Mouse (Mus musculus) neural tube, embryonic 12.5 days (tissue): ENCODE data around the gene Wdr63. TPM values are rescaled to one million over a fixed set of nuclear protein-coding genes. Genes with fewer than 3 reads are reported as not detected.
A peak's percentile ranks its signal among the peaks of the same experiment; 100 is the strongest.

Source experiments
- ATAC-seq: fragments of 200-750 bp; cut with Nextera tagmentation; 2 replicates; pipeline ENCODE4 v1.8.0; 2017; ENCODE audit warnings: low read depth, mild to moderate bottlenecking, moderate TSS enrichment, moderate library complexity; ENCODE audit not compliant: low FRiP score
- H3K27ac ChIP-seq: fragments of 300-500 bp; sonication (generic); 2 replicates; pipeline ENCODE4 v1.5.1; 2016
- H3K27me3 ChIP-seq: fragments of 300-500 bp; sonication (generic); replicated peaks from 2 replicates; pipeline ENCODE4 v1.6.1; 2016; ENCODE audit warnings: mild to moderate bottlenecking
- H3K36me3 ChIP-seq: fragments of 300-500 bp; sonication (generic); 2 replicates; pipeline ENCODE4 v1.6.1; 2016; ENCODE audit warnings: mild to moderate bottlenecking
- H3K4me1 ChIP-seq: fragments of 300-500 bp; sonication (generic); 2 replicates; pipeline ENCODE4 v1.6.1; 2016
- H3K4me2 ChIP-seq: fragments of 300-500 bp; sonication (generic); replicated peaks from 2 replicates; pipeline ENCODE4 v1.6.1; 2016; ENCODE audit warnings: mild to moderate bottlenecking
- H3K4me3 ChIP-seq: fragments of 300-500 bp; sonication (generic); 2 replicates; pipeline ENCODE4 v1.5.1; 2016
- H3K9ac ChIP-seq: fragments of 300-500 bp; sonication (generic); 2 replicates; pipeline ENCODE4 v1.6.1; 2016; ENCODE audit warnings: mild to moderate bottlenecking
- H3K9me3 ChIP-seq: fragments of 300-500 bp; sonication (generic); 2 replicates; pipeline ENCODE4 v1.6.1; 2016; ENCODE audit warnings: mild to moderate bottlenecking
- WGBS: fragments of 180-500 bp; shearing (Covaris S2); methylation state at CpG from one replicate; pipeline ENCODE4 v1.1.7; 2016; 5-methylcytosine and 5-hydroxymethylcytosine counted together
- polyA plus RNA-seq: library from polyadenylated mRNA; unstranded; fragments of >200 nt; fragmentation: Nextera tagmentation; extraction: Ambion mirVana; gene quantifications from 2 replicates; pipeline ENCODE4 v1.2.1, GENCODE M21; 2016

The Wdr63 gene
- polyA plus RNA-seq, 1 experiment from 2014 or later: 0.24 TPM

DNA sequence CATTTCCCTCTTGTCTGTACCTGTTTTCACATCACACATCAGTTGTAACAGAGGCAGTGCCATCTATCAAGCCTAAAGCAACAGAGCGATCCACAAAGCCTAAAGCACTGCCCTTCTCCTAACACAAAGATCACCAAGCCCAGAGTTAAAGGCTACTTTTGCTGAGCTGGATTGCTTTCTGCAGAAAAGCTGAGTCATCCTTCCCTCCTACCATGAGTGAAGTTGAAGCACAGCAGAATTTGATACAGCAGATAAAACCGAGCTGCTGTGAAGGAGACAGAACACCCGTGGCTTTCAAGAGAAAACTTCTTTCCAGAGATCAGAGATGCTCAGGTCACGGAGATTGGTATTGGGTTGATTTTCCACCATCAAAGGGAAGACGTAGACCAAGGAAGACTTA, 38.2 kb upstream of the Wdr63 start:
- no peak overlapping the region for H3K4me2 ChIP-seq
- WGBS: 80% methylated on average over 5 of the region's 5 CpGs
- H3K27ac ChIP-seq: no peak overlapping the region
- no peaks in the 10 kb centered on the region for H3K36me3 ChIP-seq
- peaks cover 13% of the 10 kb centered on the region for H3K4me1 ChIP-seq
- H3K4me3 ChIP-seq: no peak overlapping the region
- no peak overlapping the region for H3K9ac ChIP-seq
- H3K9me3 ChIP-seq: no peaks in the 10 kb centered on the region; the same call in 1 of the 2 replicates
- peaks cover 22% of the 10 kb centered on the region for H3K27me3 ChIP-seq
- ATAC-seq: no peak

DNA sequence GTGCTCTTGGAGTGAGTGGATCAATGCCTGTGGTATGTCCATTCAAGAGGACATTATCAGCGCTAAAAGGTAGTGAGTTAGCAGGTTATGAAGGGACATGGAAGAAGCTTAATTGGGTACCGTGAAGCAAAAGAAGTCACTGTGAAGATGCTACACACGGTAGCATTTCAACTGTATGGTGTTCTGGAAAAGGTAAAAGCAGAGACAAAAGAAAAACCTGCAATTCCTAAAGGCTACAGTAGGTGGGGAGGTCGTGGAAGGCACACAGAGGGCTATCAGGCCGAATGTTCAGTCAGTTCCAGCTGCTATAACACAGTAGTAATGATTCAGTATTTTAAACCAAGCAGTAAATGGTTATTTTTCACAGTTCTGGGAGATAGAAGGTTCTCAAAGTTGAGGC, 37.6 kb upstream of the Wdr63 start:
- Histone ChIP-seq H3K36me3 (no peaks in the 10 kb centered on the region), H3K27ac (no peak overlapping the region), H3K4me1 (peaks cover 10% of the 10 kb centered on the region), H3K9me3 (no peaks in the 10 kb centered on the region; the same call in 1 of the 2 replicates), H3K27me3 (peaks cover 16% of the 10 kb centered on the region), H3K4me3 (no peak overlapping the region), H3K9ac (no peak overlapping the region), H3K4me2 (no peak overlapping the region)
- ATAC-seq: no peak
- WGBS: 61% methylated on average over 5 of the region's 5 CpGs

DNA sequence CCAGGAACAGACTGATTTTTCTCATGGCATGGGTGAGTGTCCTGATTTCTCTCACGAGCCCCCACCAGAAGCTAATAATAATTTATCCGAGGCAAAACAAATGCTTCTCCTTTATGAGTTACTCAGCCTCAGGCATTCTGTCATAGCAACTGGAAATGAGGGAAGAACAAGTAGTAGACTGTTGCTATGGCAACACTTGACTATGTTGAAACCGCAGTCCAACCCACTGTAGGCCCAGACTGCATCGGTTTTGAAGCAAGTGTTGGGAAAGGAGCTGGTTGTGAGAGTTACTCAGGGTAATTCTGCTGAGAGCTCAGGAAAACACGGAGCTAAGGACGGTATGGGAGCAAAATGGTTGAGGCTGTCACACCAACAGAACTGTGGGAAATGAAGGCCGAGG, 34.6 kb upstream of the Wdr63 start:
- H3K9ac ChIP-seq: no peak overlapping the region
- no peak overlapping the region for H3K27ac ChIP-seq
- WGBS: 83% methylated on average over 7 of the region's 7 CpGs
- no peaks in the 10 kb centered on the region; the same call in 1 of the 2 replicates for H3K9me3 ChIP-seq
- no peak overlapping the region for H3K4me2 ChIP-seq
- no peaks in the 10 kb centered on the region for H3K27me3 ChIP-seq
- ATAC-seq: no peak
- no peaks in the 10 kb centered on the region for H3K36me3 ChIP-seq
- H3K4me3 ChIP-seq: no peak overlapping the region
- H3K4me1 ChIP-seq: no peaks in the 10 kb centered on the region

GRCm38 (mm10) chr3:146140276-146140675, 32.3 kb upstream of the Wdr63 start:
- no peak overlapping the region for H3K27ac ChIP-seq
- no peak overlapping the region for H3K4me3 ChIP-seq
- no peaks in the 10 kb centered on the region for H3K27me3 ChIP-seq
- H3K9ac ChIP-seq: no peak overlapping the region
- no peaks in the 10 kb centered on the region for H3K4me1 ChIP-seq
- H3K9me3 ChIP-seq: no peaks in the 10 kb centered on the region; the same call in 1 of the 2 replicates
- H3K4me2 ChIP-seq: no peak overlapping the region
- H3K36me3 ChIP-seq: no peaks in the 10 kb centered on the region
- no peak for ATAC-seq
- 94% methylated on average over 7 of the region's 7 CpGs for WGBS

- WGBS: 36% methylated on average over 10 of the region's 10 CpGs
- H3K4me1 ChIP-seq: no peaks in the 10 kb centered on the region
These were observed 28.5 kb upstream of the Wdr63 start for GRCm38 (mm10) chr3:146136422-146136821.

DNA sequence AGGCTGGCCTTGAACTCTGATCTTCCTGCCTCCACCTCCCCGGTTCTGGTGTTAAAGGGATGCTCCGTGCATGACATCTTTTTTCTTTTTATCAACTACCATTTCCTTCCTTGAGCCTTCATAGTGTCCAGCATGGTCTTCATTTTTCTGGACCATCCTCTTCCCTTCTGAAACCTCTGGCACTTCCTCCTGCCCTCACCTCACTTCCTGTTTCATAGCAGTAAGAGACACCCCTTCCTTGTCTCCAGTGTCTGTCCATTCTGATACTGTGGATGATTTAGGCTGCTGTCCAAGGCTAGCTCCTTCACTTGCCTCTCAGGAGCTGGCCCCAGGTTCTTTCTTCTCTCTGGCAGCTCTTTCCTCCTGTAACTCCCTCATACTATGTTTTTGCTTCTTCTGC, 27.5 kb upstream of the Wdr63 start:
- WGBS: 88% methylated on average over 2 of the region's 2 CpGs
- no peak for ATAC-seq
- H3K27me3 ChIP-seq: no peaks in the 10 kb centered on the region
- no peak overlapping the region for H3K9ac ChIP-seq
- H3K4me3 ChIP-seq: no peak overlapping the region
- no peaks in the 10 kb centered on the region for H3K36me3 ChIP-seq
- no peak overlapping the region for H3K4me2 ChIP-seq
- H3K27ac ChIP-seq: no peak overlapping the region
- H3K9me3 ChIP-seq: no peaks in the 10 kb centered on the region
- H3K4me1 ChIP-seq: no peaks in the 10 kb centered on the region

More at GRCm38 (mm10) chr3:146136422-146136821, 28.5 kb upstream of the Wdr63 start:
- no peaks in the 10 kb centered on the region for H3K36me3 ChIP-seq
- H3K27me3 ChIP-seq: no peaks in the 10 kb centered on the region
- no peak overlapping the region for H3K4me3 ChIP-seq
- no peak for ATAC-seq
- H3K9ac ChIP-seq: no peak overlapping the region
- H3K9me3 ChIP-seq: no peaks in the 10 kb centered on the region
- no peak overlapping the region for H3K4me2 ChIP-seq
- H3K27ac ChIP-seq: no peak overlapping the region

- H3K4me1 ChIP-seq: no peaks in the 10 kb centered on the region
- ATAC-seq: no peak
- no peaks in the 10 kb centered on the region for H3K27me3 ChIP-seq
- 75% methylated on average over 9 of the region's 9 CpGs for WGBS
- H3K9ac ChIP-seq: no peak overlapping the region
- H3K27ac ChIP-seq: no peak overlapping the region
- H3K4me3 ChIP-seq: no peak overlapping the region
- H3K4me2 ChIP-seq: no peak overlapping the region
- H3K36me3 ChIP-seq: no peaks in the 10 kb centered on the region
- no peaks in the 10 kb centered on the region for H3K9me3 ChIP-seq
These were observed 26.9 kb upstream of the Wdr63 start for GRCm38 (mm10) chr3:146134834-146135233.

GRCm38 (mm10) chr3:146127205-146127604, 19.3 kb upstream of the Wdr63 start:
- WGBS: 84% methylated on average over 6 of the region's 6 CpGs
- Histone ChIP-seq H3K4me3 (no peak overlapping the region), H3K27ac (no peak overlapping the region), H3K4me2 (no peak overlapping the region), H3K36me3 (no peaks in the 10 kb centered on the region), H3K9me3 (no peaks in the 10 kb centered on the region), H3K27me3 (no peaks in the 10 kb centered on the region), H3K9ac (no peak overlapping the region), H3K4me1 (peaks cover 6% of the 10 kb centered on the region; the same call in 1 of the 2 replicates)
- no peak for ATAC-seq

DNA sequence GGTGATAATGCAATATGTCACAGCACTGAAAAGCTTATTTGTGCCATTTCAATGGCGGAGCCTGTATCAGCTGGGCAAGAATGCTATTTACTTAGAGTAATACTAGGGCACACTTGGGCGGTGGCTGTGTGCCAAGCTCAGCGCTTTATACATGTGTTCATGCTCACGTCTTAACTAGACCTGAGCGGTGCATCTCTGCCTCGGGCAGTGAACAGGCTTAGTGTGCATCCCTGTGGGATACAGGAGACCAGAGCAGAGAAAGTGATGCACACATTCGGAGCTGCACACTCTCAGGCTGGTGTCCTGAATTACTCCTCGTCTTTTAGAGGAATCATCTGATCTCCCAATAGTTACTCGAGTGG, 15.5 kb upstream of the Wdr63 start:
- H3K27me3 ChIP-seq: peaks cover 5% of the 10 kb centered on the region; the same call in 1 of the 2 replicates
- H3K36me3 ChIP-seq: no peaks in the 10 kb centered on the region
- 78% methylated on average over 9 of the region's 9 CpGs for WGBS
- H3K4me1 ChIP-seq: peaks cover 14% of the 10 kb centered on the region
- no peak overlapping the region for H3K27ac ChIP-seq
- ATAC-seq: no peak
- H3K4me2 ChIP-seq: no peak overlapping the region
- H3K4me3 ChIP-seq: no peak overlapping the region
- no peaks in the 10 kb centered on the region for H3K9me3 ChIP-seq
- H3K9ac ChIP-seq: no peak overlapping the region

DNA sequence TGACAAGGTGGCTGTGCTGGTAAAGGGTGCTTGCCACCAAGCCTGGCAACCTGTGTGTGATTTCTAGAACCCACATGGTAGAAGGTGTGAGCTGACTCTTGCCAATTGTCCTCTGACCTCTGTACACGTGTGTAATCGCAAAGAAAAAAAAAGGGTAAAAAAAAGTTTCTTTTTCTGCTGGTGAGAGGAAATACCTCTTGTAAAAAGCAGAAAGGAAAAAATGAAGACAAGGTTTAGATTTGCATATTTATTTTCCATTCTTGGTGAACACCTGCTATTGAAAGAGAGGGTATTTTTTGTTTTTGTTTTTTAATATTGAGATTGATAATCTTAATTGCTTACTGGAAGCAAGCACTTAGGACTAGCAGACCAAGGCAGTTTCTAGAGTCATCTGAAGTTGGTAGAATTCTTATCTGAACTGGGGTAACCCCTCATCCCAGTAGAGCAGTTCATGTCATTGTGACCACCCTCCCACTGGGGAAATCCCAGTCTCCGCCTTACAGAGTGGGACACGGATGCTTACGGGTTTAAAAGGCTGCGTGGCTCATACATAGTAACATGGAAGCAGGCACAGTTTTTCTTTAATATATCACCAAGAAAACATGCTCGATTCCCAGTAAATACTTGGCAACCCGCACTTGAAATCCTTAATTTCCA, 15.0 kb upstream of the Wdr63 start:
- no peak overlapping the region for H3K9ac ChIP-seq
- no peak overlapping the region for H3K27ac ChIP-seq
- H3K4me1 ChIP-seq: peaks cover 14% of the 10 kb centered on the region
- H3K36me3 ChIP-seq: no peaks in the 10 kb centered on the region
- ATAC-seq: no peak
- H3K4me2 ChIP-seq: no peak overlapping the region
- H3K27me3 ChIP-seq: peaks cover 10% of the 10 kb centered on the region
- 81% methylated on average over 8 of the region's 8 CpGs for WGBS
- H3K9me3 ChIP-seq: no peaks in the 10 kb centered on the region
- H3K4me3 ChIP-seq: no peak overlapping the region

DNA sequence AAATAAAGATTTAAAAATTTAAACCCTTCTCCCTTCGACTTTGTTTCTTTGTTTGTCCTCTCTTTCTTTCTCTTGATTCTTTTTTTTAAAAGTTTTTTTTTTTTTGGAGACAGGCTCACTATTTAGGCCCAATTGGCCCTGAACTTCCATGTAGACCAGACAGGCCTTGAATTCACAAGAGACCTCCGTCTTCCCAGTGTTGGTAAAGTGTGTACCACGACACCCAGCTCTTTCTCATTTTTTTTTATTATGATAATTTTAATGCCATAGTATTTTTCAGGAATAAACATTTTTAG, 14.1 kb upstream of the Wdr63 start:
- no peaks in the 10 kb centered on the region for H3K9me3 ChIP-seq
- H3K4me2 ChIP-seq: peak overlapping the region; percentile 45; the same call in 1 of the 2 replicates
- H3K4me3 ChIP-seq: no peak overlapping the region
- peaks cover 14% of the 10 kb centered on the region for H3K4me1 ChIP-seq
- no peak overlapping the region for H3K9ac ChIP-seq
- no peaks in the 10 kb centered on the region for H3K36me3 ChIP-seq
- no peak overlapping the region for H3K27ac ChIP-seq
- 50% methylated on average over 3 of the region's 3 CpGs for WGBS
- H3K27me3 ChIP-seq: peaks cover 18% of the 10 kb centered on the region
- ATAC-seq: no peak

DNA sequence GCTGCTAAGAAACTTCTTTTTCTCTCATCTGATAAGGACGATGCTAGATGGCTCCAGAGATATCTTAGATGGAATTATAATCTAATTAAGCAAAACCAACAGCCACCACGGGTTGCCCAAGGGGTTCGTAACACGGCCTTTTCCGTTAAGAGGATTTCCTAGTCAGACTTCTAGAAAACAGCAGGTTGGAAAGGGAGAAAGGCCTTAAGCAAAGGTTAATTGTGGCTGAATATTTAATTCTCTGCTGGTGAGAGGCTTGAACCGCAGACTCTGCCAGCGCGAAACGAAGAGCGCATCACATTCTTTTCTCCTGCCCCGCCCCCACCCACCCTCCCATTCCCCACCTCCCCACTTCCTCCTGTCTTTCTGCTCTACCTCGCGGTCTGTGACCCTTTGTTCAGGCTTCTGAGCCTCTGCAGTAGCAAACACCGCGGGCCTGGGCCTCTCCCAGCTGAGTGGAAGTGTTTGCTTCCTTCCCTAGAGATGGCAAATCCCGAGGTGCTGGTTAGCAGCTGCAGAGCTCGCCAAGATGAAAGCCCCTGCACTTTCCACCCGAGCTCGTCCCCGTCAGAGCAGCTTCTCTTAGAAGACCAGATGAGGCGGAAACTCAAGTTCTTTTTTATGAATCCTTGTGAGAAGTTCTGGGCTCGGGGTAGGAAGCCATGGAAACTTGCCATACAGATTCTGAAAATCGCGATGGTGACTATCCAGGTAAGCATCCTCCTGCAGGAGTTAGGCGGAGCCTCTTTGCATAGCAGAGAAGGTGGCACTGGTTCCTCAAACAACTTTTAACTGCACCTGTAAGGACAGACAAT, 13.6 kb upstream of the Wdr63 start:
- Histone ChIP-seq H3K36me3 (no peaks in the 10 kb centered on the region), H3K4me1 (peaks cover 14% of the 10 kb centered on the region), H3K9me3 (no peaks in the 10 kb centered on the region), H3K27ac (no peak overlapping the region), H3K9ac (no peak overlapping the region), H3K4me3 (0 out of 2 replicates have a peak overlapping the region, but pooled peaks have one; percentile 7), H3K4me2 (peak overlapping the region; percentile 45), H3K27me3 (peaks cover 24% of the 10 kb centered on the region)
- 12% methylated on average over 24 of the region's 25 CpGs for WGBS
- ATAC-seq: peak; percentile 45; the same call in 1 of the 2 replicates
